Mouse (Mus musculus) myocyte (in vitro differentiated cells): Measurements from ENCODE around the gene Camk2b.

ENCODE experiments used
- E2F4 ChIP-seq: IDR thresholded peaks from one replicate; pipeline ENCODE4 v1.6.1; 2011; ENCODE audit warnings: mild to moderate bottlenecking, control low read depth, moderate library complexity; ENCODE audit not compliant: insufficient read depth
- MAX ChIP-seq: IDR thresholded peaks from one replicate; pipeline ENCODE4 v1.6.1; 2011; ENCODE audit warnings: low read depth, mild to moderate bottlenecking, control low read depth
- MYOD1 ChIP-seq, 3 experiments: IDR thresholded peaks; one replicate each; pipeline ENCODE4 v1.6.1; 2011; ENCODE audit warnings: control low read depth in 2 of 3, low read depth in 2 of 3, mild to moderate bottlenecking in 2 of 3, moderate library complexity in 1 of 3; ENCODE audit not compliant: insufficient read length in 2 of 3, control insufficient read depth in 1 of 3
- POLR2A ChIP-seq: IDR thresholded peaks from one replicate; pipeline ENCODE4 v1.6.1; 2011; ENCODE audit warnings: low read depth, mild to moderate bottlenecking, control low read depth, moderate library complexity; ENCODE audit not compliant: insufficient read length
- POLR2AphosphoS2 ChIP-seq: IDR thresholded peaks from one replicate; pipeline ENCODE4 v1.6.1; 2011; ENCODE audit warnings: low read depth, control low read depth; ENCODE audit not compliant: insufficient read length
- TCF3 ChIP-seq: IDR thresholded peaks from one replicate; pipeline ENCODE4 v1.6.1; 2011; ENCODE audit warnings: low read depth, control low read depth; ENCODE audit not compliant: insufficient read length
- USF1 ChIP-seq: IDR thresholded peaks from one replicate; pipeline ENCODE4 v1.6.1; 2011; ENCODE audit warnings: low read depth, mild to moderate bottlenecking, control low read depth, moderate library complexity

DNA sequence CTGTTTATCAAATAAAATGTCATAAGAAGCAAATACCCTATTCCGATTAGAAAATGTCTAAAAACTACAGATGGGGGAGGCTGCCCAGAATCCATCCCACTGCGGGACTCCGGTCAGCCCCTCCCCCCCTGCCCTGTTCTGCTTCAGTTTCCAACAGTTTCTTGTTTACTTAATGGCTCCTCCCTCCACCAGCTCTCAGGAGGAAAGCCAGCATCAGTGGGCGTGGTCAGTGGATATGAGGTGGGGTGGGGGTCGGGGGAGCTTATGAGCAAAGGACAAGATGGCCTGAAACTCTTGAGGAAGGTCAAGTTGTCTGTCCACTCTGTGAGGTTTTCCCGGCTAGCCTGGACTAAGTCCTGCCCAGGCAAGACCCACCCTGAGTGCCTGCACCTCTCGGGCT, 93.0 kb downstream of the Camk2b start:
- TF ChIP-seq POLR2A (no peak), E2F4 (no peak), POLR2AphosphoS2 (no peak), MAX (no peak), MYOD1 (IDR thresholded peaks at IDR 0.05; ENCODE audit: control insufficient read depth in 1 of 3, insufficient read length in 2 of 3, low read depth in 2 of 3) (no peak), USF1 (no peak), TCF3 (no peak)
